Mouse (Mus musculus) lung, adult 2 months (tissue): ENCODE measurements around the gene Agxt2.

Experiments
- CTCF ChIP-seq: fragments of 200-500 bp; IDR thresholded peaks from 2 replicates; pipeline ENCODE4 v1.5.1; 2011; ENCODE audit warnings: mild to moderate bottlenecking, low read length, control low read depth; ENCODE audit not compliant: insufficient read depth
- POLR2A ChIP-seq: fragments of 200-500 bp; IDR thresholded peaks from 2 replicates; pipeline ENCODE4 v1.6.1; 2011; ENCODE audit warnings: low read depth, mild to moderate bottlenecking, control low read depth, low read length, borderline replicate concordance; ENCODE audit errors: extremely low read depth

DNA sequence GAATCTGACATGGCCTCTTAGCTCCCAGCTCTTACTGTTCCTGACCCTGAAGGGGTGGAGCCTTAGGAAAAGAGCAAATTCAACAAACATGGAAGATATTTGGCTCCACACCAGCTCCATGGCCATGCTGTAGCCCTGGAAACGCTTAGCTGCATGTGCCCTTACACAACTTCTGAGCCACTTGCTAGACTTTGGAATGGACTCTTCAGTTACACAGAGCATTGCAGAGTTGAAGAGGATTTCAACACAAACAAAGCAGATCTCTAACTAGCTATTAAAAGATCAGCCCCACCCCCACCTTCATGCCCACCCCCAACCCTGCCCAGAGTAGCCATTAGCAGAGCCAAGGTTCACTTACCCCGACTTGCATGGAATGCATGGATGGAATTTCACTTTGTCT is 41.5 kb downstream of the Agxt2 start:
- TF ChIP-seq CTCF: no peak
- no peak for TF ChIP-seq POLR2A
